Mouse (Mus musculus): Measurements from ENCODE around the gene Tprg.

DNA sequence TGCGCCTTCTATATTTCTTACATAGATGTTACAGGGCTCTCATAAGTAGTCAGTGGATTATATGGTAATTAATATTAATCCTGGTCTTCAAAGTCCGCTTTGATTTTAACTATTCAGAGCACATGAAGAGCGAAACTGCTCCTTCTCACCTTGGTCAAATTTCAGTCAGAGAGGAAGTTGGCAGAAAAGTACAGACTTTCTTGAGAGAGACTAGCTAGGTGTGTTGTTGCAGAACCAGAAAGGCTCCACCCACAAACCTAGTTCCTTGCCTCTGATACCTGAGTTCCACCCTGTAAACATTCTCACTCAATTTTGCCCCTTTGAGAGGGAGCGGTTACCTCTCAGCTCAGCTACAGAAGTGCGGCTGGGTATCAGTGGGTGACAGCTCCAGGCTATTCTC is at the start of gene Tprg:
- TF ChIP-seq CTCF (IDR thresholded peaks at IDR 0.05; ENCODE audit: low read depth, low read length) (no peak), POLR2A (IDR thresholded peaks at IDR 0.05; ENCODE audit: borderline replicate concordance, low read depth, low read length) (no peak)

All from bone marrow macrophage, adult 2 months (primary cell).